In the genomic region with DNA sequence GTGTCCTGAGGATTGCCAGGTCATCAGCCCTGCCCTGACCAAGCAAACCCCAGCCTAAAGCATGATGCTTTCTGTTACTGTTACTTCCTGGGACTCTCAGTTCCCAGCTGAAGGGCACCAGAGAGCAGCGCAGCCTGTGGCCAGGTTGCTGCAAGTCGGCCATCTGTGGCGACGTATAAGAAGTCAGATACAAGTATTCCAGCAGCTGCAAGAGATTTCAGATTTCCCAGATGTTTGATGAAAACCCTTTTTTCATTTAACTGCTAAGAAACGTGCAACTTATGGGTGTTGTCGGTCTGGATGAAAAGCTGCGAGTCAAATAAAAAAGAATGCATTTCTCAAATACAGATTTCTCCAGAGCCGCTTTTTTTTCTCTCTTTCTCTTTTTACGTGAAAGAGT, we compare ENCODE assay signal across 29 mouse cellular contexts.
DNase-seq lines count a peak whose midpoint lies in the region; ATAC-seq and TF ChIP-seq lines count a peak whose summit lies in the region.
"Had no signal": no experiment of that assay in that cellular context is flagged by ENCODE, and none has a peak within 500 bp of the region (broad histone marks: within the 10 kb centered on the region; RNA-seq: fewer than 3 reads in every experiment).

No protein-coding gene starts in this region.

- intact Hi-C loops in left cerebral cortex, adult 2 months (cut with DNase I): loop anchor here (1.0 to 5.0 kb wide), 3 partner anchors 33 to 98 kb away; no protein-coding TSS in a partner anchor

- peak; percentile 19 for DNase-seq in embryo, embryonic 11 days
- DNase-seq in embryo, embryonic 9.5 days (ENCODE audit: extremely low spot score): no peak
- DNase-seq in left cerebral cortex, adult 2 months (ENCODE audit: extremely low spot score in 1 of 2, low spot score in 2 of 2): no peak
- DNase-seq in left cerebral cortex, adult 11 months (ENCODE audit: low spot score): no peak
- DNase-seq in neural tube, embryonic 10.5 days (ENCODE audit: extremely low spot score, low spot score): no peak
- DNase-seq: adrenal gland, postnatal 10 days; cerebellum, adult 18-20 months; cerebellum, postnatal 25 days; gastrocnemius, postnatal 10 days; heart, adult 18-20 months; heart, postnatal 10 days; kidney, adult 8-10 months; kidney, postnatal 14 days; layer of hippocampus, postnatal 36 days; left cerebral cortex, postnatal 4 days; lung, adult 2 months; lung, postnatal 14 days; midbrain, embryonic 14.5 days; thymus, adult 18-20 months; thymus, postnatal 36 days had no signal

- H3K9me3 ChIP-seq in embryonic facial prominence, embryonic 15.5 days (replicated peaks): no peaks in the 10 kb centered on the region
- H3K9me3 ChIP-seq in limb, embryonic 13.5 days: no peaks in the 10 kb centered on the region
- H3K9me3 ChIP-seq: heart, embryonic 12.5 days; hindbrain, embryonic 10.5 days; intestine, embryonic 15.5 days; liver, embryonic 12.5 days; neural tube, embryonic 13.5 days had no signal

- H3K4me3 ChIP-seq in left cerebral cortex, adult 2 months: peak overlapping the region; percentile 21; the same call in 1 of the 2 replicates
- no peak overlapping the region for H3K4me3 ChIP-seq in embryonic facial prominence, embryonic 15.5 days (replicated peaks)
- H3K4me3 ChIP-seq in limb, embryonic 13.5 days: no peak overlapping the region
- H3K4me3 ChIP-seq: heart, embryonic 12.5 days; hindbrain, embryonic 10.5 days; intestine, embryonic 15.5 days; liver, embryonic 12.5 days; neural tube, embryonic 13.5 days had no signal

- H3K27me3 ChIP-seq in embryonic facial prominence, embryonic 15.5 days: no peaks in the 10 kb centered on the region
- H3K27me3 ChIP-seq in limb, embryonic 13.5 days: no peaks in the 10 kb centered on the region
- H3K27me3 ChIP-seq: heart, embryonic 12.5 days; intestine, embryonic 15.5 days; liver, embryonic 12.5 days; neural tube, embryonic 13.5 days had no signal

- no peak overlapping the region for H3K4me2 ChIP-seq in embryonic facial prominence, embryonic 15.5 days (replicated peaks)
- H3K4me2 ChIP-seq in limb, embryonic 13.5 days (replicated peaks): 0 out of 2 replicates have a peak overlapping the region, but pooled peaks have one; percentile 31
- H3K4me2 ChIP-seq: heart, embryonic 12.5 days; intestine, embryonic 15.5 days; liver, embryonic 12.5 days; neural tube, embryonic 13.5 days had no signal

- H3K4me1 ChIP-seq in embryonic facial prominence, embryonic 15.5 days: peaks cover 16% of the 10 kb centered on the region; the same call in 1 of the 2 replicates
- peaks cover 21% of the 10 kb centered on the region for H3K4me1 ChIP-seq in limb, embryonic 13.5 days
- H3K4me1 ChIP-seq: heart, embryonic 12.5 days; intestine, embryonic 15.5 days had no signal

- no peak for TF ChIP-seq CTCF in left cerebral cortex, adult 2 months (IDR thresholded peaks at IDR 0.05)

- H3K27ac ChIP-seq in left cerebral cortex, adult 2 months: peak overlapping the region; percentile 80
- peak overlapping the region; percentile 44; the same call in 1 of the 2 replicates for H3K27ac ChIP-seq in embryonic facial prominence, embryonic 15.5 days (replicated peaks)
- peak overlapping the region; percentile 39 for H3K27ac ChIP-seq in limb, embryonic 13.5 days
- H3K27ac ChIP-seq: hindbrain, embryonic 10.5 days; intestine, embryonic 15.5 days; liver, embryonic 12.5 days; neural tube, embryonic 13.5 days had no signal

- ATAC-seq in embryonic facial prominence, embryonic 15.5 days (ENCODE audit: insufficient number of reproducible peaks, low FRiP score, low TSS enrichment, low read depth): no peak
- ATAC-seq in limb, embryonic 13.5 days (ENCODE audit: low FRiP score, low read depth): no peak
- ATAC-seq: activated CD4-positive, CD25-positive, alpha-beta regulatory T cell, adult 4 months; hindbrain, embryonic 16.5 days; intestine, embryonic 15.5 days; liver, embryonic 12.5 days had no signal

- WGBS in embryonic facial prominence, embryonic 15.5 days: 47% methylated on average over 9 of the region's 9 CpGs
- WGBS in limb, embryonic 13.5 days: 50% methylated on average over 9 of the region's 9 CpGs

- H3K36me3 ChIP-seq in embryonic facial prominence, embryonic 15.5 days: no peaks in the 10 kb centered on the region
- H3K36me3 ChIP-seq in limb, embryonic 13.5 days: no peaks in the 10 kb centered on the region
- H3K36me3 ChIP-seq: heart, embryonic 12.5 days; hindbrain, embryonic 10.5 days; intestine, embryonic 15.5 days; liver, embryonic 12.5 days; neural tube, embryonic 13.5 days had no signal

- H3K9ac ChIP-seq in embryonic facial prominence, embryonic 15.5 days: no peak overlapping the region
- no peak overlapping the region for H3K9ac ChIP-seq in limb, embryonic 13.5 days
- H3K9ac ChIP-seq: heart, embryonic 12.5 days; intestine, embryonic 15.5 days; liver, embryonic 12.5 days; neural tube, embryonic 13.5 days had no signal
